Comparison of ENCODE assay signal across 14 mouse cellular contexts in genomic region chr3:85973376-85974140, GRCm38 (mm10). TPM values are rescaled to one million over a fixed set of nuclear protein-coding genes. Genes with fewer than 3 reads are reported as not detected.
DNase-seq lines count a peak whose midpoint lies in the region; ATAC-seq lines count a peak whose summit lies in the region.
"Had no signal": no experiment of that assay in that cellular context is flagged by ENCODE, and none has a peak within 500 bp of the region (broad histone marks: within the 10 kb centered on the region; RNA-seq: fewer than 3 reads in every experiment).

No protein-coding gene starts in this region.

- peaks cover 25% of the 10 kb centered on the region for H3K4me1 ChIP-seq in limb, embryonic 13.5 days
- H3K4me1 ChIP-seq in limb, embryonic 10.5 days, result peaks cover 41% of the 10 kb centered on the region
- H3K4me1 ChIP-seq in kidney, embryonic 15.5 days, result peaks cover 46% of the 10 kb centered on the region
- H3K4me1 ChIP-seq in liver, embryonic 15.5 days (replicated peaks), result peaks cover 27% of the 10 kb centered on the region

- no peaks in the 10 kb centered on the region for H3K9me3 ChIP-seq in limb, embryonic 13.5 days
- no peaks in the 10 kb centered on the region for H3K9me3 ChIP-seq in limb, embryonic 10.5 days (replicated peaks)
- H3K9me3 ChIP-seq in kidney, embryonic 15.5 days (replicated peaks), result no peaks in the 10 kb centered on the region
- H3K9me3 ChIP-seq in liver, embryonic 15.5 days (replicated peaks), result no peaks in the 10 kb centered on the region

- H3K4me3 ChIP-seq in limb, embryonic 13.5 days, result no peak overlapping the region
- H3K4me3 ChIP-seq in limb, embryonic 10.5 days, result no peak overlapping the region
- H3K4me3 ChIP-seq in kidney, embryonic 15.5 days (replicated peaks), result peak overlapping the region; percentile 85; the same call in 1 of the 2 replicates
- H3K4me3 ChIP-seq in liver, embryonic 15.5 days (replicated peaks), result no peak overlapping the region

- no peak overlapping the region for H3K9ac ChIP-seq in limb, embryonic 13.5 days
- no peak overlapping the region for H3K9ac ChIP-seq in kidney, embryonic 15.5 days
- H3K9ac ChIP-seq in liver, embryonic 15.5 days, result no peak overlapping the region

- peak overlapping the region; percentile 80; the same call in 1 of the 2 replicates for H3K4me2 ChIP-seq in limb, embryonic 13.5 days (replicated peaks)
- H3K4me2 ChIP-seq in kidney, embryonic 15.5 days, result peak overlapping the region; percentile 84; the same call in 1 of the 2 replicates
- H3K4me2 ChIP-seq in liver, embryonic 15.5 days, result peak overlapping the region; percentile 89; the same call in 1 of the 2 replicates

- ATAC-seq in limb, embryonic 13.5 days (ENCODE audit: low FRiP score, low read depth), result no peak
- ATAC-seq in kidney, embryonic 15.5 days (replicated peaks; ENCODE audit: low FRiP score), result no peak
- ATAC-seq in liver, embryonic 15.5 days (ENCODE audit: insufficient read depth), result no peak
- ATAC-seq: CD4-positive, CD25-positive, alpha-beta regulatory T cell, adult 4 months had no signal

- no peaks in the 10 kb centered on the region for H3K27me3 ChIP-seq in limb, embryonic 13.5 days
- no peaks in the 10 kb centered on the region for H3K27me3 ChIP-seq in limb, embryonic 10.5 days (ENCODE audit: low read depth, poor library complexity, severe bottlenecking)
- no peaks in the 10 kb centered on the region for H3K27me3 ChIP-seq in kidney, embryonic 15.5 days
- H3K27me3 ChIP-seq in liver, embryonic 15.5 days, result peaks cover 16% of the 10 kb centered on the region

- DNase-seq in limb, embryonic 10.5 days (ENCODE audit: low spot score), result no peak
- peak; percentile 59 for DNase-seq in ZHBTc4 (ENCODE audit: low read depth, low spot score)
- no peak for DNase-seq in urinary bladder, adult 18-20 months (ENCODE audit: low spot score in 2 of 2)
- no peak for DNase-seq in spleen, adult 12 weeks (ENCODE audit: low spot score)
- no peak for DNase-seq in yolk sac, embryonic 10.5 days (ENCODE audit: low spot score)
- DNase-seq: cerebellum, adult 8-10 months; heart, adult 18-20 months; heart, postnatal 14 days had no signal

- H3K27ac ChIP-seq in limb, embryonic 13.5 days, result no peak overlapping the region
- no peak overlapping the region for H3K27ac ChIP-seq in limb, embryonic 10.5 days
- H3K27ac ChIP-seq in kidney, embryonic 15.5 days, result peak overlapping the region; percentile 93; the same call in 1 of the 2 replicates
- no peak overlapping the region for H3K27ac ChIP-seq in liver, embryonic 15.5 days (replicated peaks)

- no peaks in the 10 kb centered on the region for H3K36me3 ChIP-seq in limb, embryonic 13.5 days
- H3K36me3 ChIP-seq in limb, embryonic 10.5 days, result no peaks in the 10 kb centered on the region
- H3K36me3 ChIP-seq in kidney, embryonic 15.5 days, result 0 out of 2 replicates have a peak, but pooled peaks cover 3% of the 10 kb centered on the region
- no peaks in the 10 kb centered on the region for H3K36me3 ChIP-seq in liver, embryonic 15.5 days (replicated peaks)

- WGBS in limb, embryonic 13.5 days, result 87% methylated on average over 10 of the region's 10 CpGs
- 91% methylated on average over 10 of the region's 10 CpGs for WGBS in limb, embryonic 10.5 days
- 73% methylated on average over 10 of the region's 10 CpGs for WGBS in kidney, embryonic 15.5 days
- WGBS in liver, embryonic 15.5 days (ENCODE audit: insufficient replicate concordance), result 67% methylated on average over 10 of the region's 10 CpGs

RNA-seq across cellular contexts. Expression of gene Sh3d19, which starts 2.6 kb away (rescaled TPM):
- polyA plus RNA-seq in limb, embryonic 13.5 days (2015; fragmentation: Nextera tagmentation; extraction: Ambion mirVana), result 16.1 and 18.6 TPM in 2 replicates
- polyA plus RNA-seq in limb, embryonic 10.5 days (2016; fragmentation: Nextera tagmentation; extraction: Ambion mirVana), result 15.0 and 20.3 TPM in 2 replicates
- 30.1 and 32.3 TPM in 2 replicates for polyA plus RNA-seq in kidney, embryonic 15.5 days (2015; fragmentation: Nextera tagmentation; extraction: Ambion mirVana)
- 7.0 and 10.7 TPM in 2 replicates for polyA plus RNA-seq in liver, embryonic 15.5 days (2015; fragmentation: Nextera tagmentation; extraction: Ambion mirVana)

RNA-seq across cellular contexts. Expression of gene Prss48, which starts 28.7 kb away (rescaled TPM):
- polyA plus RNA-seq in limb, embryonic 13.5 days (2015; fragmentation: Nextera tagmentation; extraction: Ambion mirVana), result not detected in 2 replicates
- polyA plus RNA-seq in limb, embryonic 10.5 days (2016; fragmentation: Nextera tagmentation; extraction: Ambion mirVana), result 0.31 TPM in 1 of 2 replicates, not detected in the other
- 0.18 and 0.39 TPM in 2 replicates for polyA plus RNA-seq in kidney, embryonic 15.5 days (2015; fragmentation: Nextera tagmentation; extraction: Ambion mirVana)
- polyA plus RNA-seq in liver, embryonic 15.5 days (2015; fragmentation: Nextera tagmentation; extraction: Ambion mirVana), result not detected in 2 replicates
- polyA plus RNA-seq: brain, embryonic 14.5 days; CD4-positive, CD25-positive, alpha-beta regulatory T cell, adult 4 months; frontal cortex, adult 2 months had no signal
